Mouse (Mus musculus): Measurements from ENCODE around the gene Olfr1356. TPM values are rescaled to one million over a fixed set of nuclear protein-coding genes. Genes with fewer than 3 reads are reported as not detected.

Gene Olfr1356
- not detected for polyA plus RNA-seq (2017; shearing (Covaris generic))

DNA sequence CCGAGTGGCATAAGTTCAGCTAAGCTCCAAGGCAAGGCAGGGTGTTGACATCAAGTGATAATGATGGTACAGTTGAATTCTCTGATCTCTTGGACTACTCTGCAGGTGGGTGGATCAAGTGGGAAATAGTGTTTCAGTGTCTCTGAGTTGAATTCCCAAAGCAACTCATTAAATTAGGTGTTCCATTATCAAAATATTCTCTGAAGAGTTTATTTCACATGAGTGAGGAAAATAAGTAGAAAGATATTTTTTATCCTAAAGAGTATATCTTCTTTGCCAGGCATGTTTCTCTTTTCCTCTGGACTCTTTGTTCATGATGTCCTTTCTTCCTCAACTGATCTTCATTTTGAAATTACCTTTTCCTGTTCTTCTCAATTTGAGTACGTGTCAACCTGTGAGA is at the start of gene Olfr1356:
Gene Olfr1356, minus strand, starts transcription at position 101 of the 400 bp plus-strand sequence.

DNA sequence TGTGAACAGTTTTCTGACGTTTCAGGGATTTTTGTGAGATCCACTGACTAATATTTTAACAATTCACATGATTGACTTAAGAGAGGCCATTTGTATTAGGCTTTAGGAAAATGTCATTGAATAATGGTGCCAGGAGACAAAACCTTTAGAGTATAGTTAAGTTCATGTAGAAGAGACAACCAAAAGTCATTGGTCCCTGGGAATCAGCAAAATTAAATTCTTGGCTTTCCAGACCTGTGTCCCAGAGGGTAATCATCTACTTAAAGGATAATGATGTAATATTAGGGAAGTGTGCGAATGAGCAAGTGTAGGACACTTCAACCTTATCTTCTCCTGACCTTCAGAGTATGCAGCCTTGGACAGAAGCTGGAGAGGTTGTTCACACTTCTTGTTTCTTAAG is 23.3 kb upstream of the Olfr1356 start, which contains the start of gene Olfr1355:
Gene Olfr1355, plus strand, starts transcription at position 301 of the 400 bp plus-strand sequence.

Other genes starting within 250 kb of the Olfr1356 start
- gene Olfr1357, start 234.1 kb downstream of the Olfr1356 start, polyA plus RNA-seq (2017; shearing (Covaris generic)) = not detected
- not detected for gene Casp14, start 133.9 kb downstream of the Olfr1356 start, polyA plus RNA-seq (2017; shearing (Covaris generic))
- gene Ccdc105, start 99.1 kb downstream of the Olfr1356 start, polyA plus RNA-seq (2017; shearing (Covaris generic)) = not detected
- gene Slc1a6, start 71.7 kb downstream of the Olfr1356 start, polyA plus RNA-seq (2017; shearing (Covaris generic)) = not detected
- not detected for gene Olfr1355, start 23.4 kb upstream of the Olfr1356 start, polyA plus RNA-seq (2017; shearing (Covaris generic))
- gene Olfr1354, start 61.0 kb upstream of the Olfr1356 start, polyA plus RNA-seq (2017; shearing (Covaris generic)) = not detected
- not detected for gene Olfr8, start 98.5 kb upstream of the Olfr1356 start, polyA plus RNA-seq (2017; shearing (Covaris generic))
- not detected for gene Olfr1353, start 111.1 kb upstream of the Olfr1356 start, polyA plus RNA-seq (2017; shearing (Covaris generic))
- not detected for gene Olfr1352, start 128.9 kb upstream of the Olfr1356 start, polyA plus RNA-seq (2017; shearing (Covaris generic))
- not detected for gene Olfr1351, start 160.3 kb upstream of the Olfr1356 start, polyA plus RNA-seq (2017; shearing (Covaris generic))
- not detected for gene Olfr57, start 176.6 kb upstream of the Olfr1356 start, polyA plus RNA-seq (2017; shearing (Covaris generic))
- gene 2610008E11Rik, start 245.4 kb upstream of the Olfr1356 start, polyA plus RNA-seq (2017; shearing (Covaris generic)) = 33.9 TPM

Data from activated CD4-positive, CD25-positive, alpha-beta regulatory T cell, adult 9 weeks (primary cell).